Mouse (Mus musculus) MEL (cell line): ENCODE measurements around the gene Cdca7. TPM values are rescaled to one million over a fixed set of nuclear protein-coding genes. Genes with fewer than 3 reads are reported as not detected.

Source experiments
- DNase-seq: peaks from one replicate; pipeline ENCODE4 v3.0.0; 2011; ENCODE audit warnings: low read depth, low spot score
- H3K27ac ChIP-seq: 2 replicates; pipeline ENCODE4 v1.5.1; 2012; ENCODE audit warnings: low read depth, mild to moderate bottlenecking, control low read depth, low read length, moderate library complexity; ENCODE audit not compliant: control insufficient read depth
- H3K27me3 ChIP-seq, 2 experiments: fragments of 150-350 bp in 1 of 2; sonication (generic) in 1 of 2; 2 replicates each; pipeline ENCODE4 v1.6.1; 2012; ENCODE audit warnings: low read length in 2 of 2, mild to moderate bottlenecking in 2 of 2, improper control_type of control experiment in 1 of 2, moderate library complexity in 1 of 2; ENCODE audit not compliant: insufficient read depth in 2 of 2, control insufficient read depth in 1 of 2
- H3K36me3 ChIP-seq, 2 experiments: 2 replicates each; pipeline ENCODE4 v1.6.1; 2012 to 2014; ENCODE audit warnings: low read length in 2 of 2, improper control_type of control experiment in 1 of 2, inconsistent platforms in 1 of 2, mild to moderate bottlenecking in 1 of 2; ENCODE audit not compliant: insufficient read depth in 2 of 2, control insufficient read depth in 1 of 2
- H3K4me1 ChIP-seq, 2 experiments: fragments of 150-350 bp in 1 of 2; sonication (generic) in 1 of 2; 2 replicates each; pipeline ENCODE4 v1.6.1; 2012; ENCODE audit warnings: low read length in 2 of 2, improper control_type of control experiment in 1 of 2, mild to moderate bottlenecking in 1 of 2; ENCODE audit not compliant: insufficient read depth in 2 of 2, control insufficient read depth in 1 of 2
- H3K4me3 ChIP-seq, 2 experiments: fragments of 150-350 bp in 1 of 2; sonication (generic) in 1 of 2; 2 replicates each; pipeline ENCODE4 v1.5.1; 2012; ENCODE audit warnings: low read depth in 2 of 2, low read length in 2 of 2, mild to moderate bottlenecking in 2 of 2, moderate library complexity in 2 of 2, control low read depth in 1 of 2, improper control_type of control experiment in 1 of 2; ENCODE audit not compliant: control insufficient read depth in 1 of 2, insufficient read depth in 1 of 2
- H3K79me2 ChIP-seq: 2 replicates; pipeline ENCODE4 v1.6.1; 2012; ENCODE audit warnings: mild to moderate bottlenecking, low read length, moderate library complexity; ENCODE audit not compliant: control insufficient read depth, poor library complexity, insufficient read depth
- H3K9ac ChIP-seq: 2 replicates; pipeline ENCODE4 v1.6.1; 2012; ENCODE audit warnings: low read depth, mild to moderate bottlenecking, control low read depth, low read length, moderate library complexity; ENCODE audit not compliant: control insufficient read depth, poor library complexity, severe bottlenecking
- H3K9me3 ChIP-seq: fragments of 150-350 bp; sonication (generic); replicated peaks from 2 replicates; pipeline ENCODE4 v1.6.1; 2012; ENCODE audit warnings: mild to moderate bottlenecking, low read length, improper control_type of control experiment, moderate library complexity; ENCODE audit not compliant: insufficient read depth
- BHLHE40 ChIP-seq: IDR thresholded peaks from 2 replicates; pipeline ENCODE4 v1.6.1; 2012; ENCODE audit warnings: low read depth, mild to moderate bottlenecking, inconsistent platforms, low read length, improper control_type of control experiment, borderline replicate concordance
- CHD1 ChIP-seq: IDR thresholded peaks from 2 replicates; pipeline ENCODE4 v1.6.1; 2012; ENCODE audit warnings: low read depth, mild to moderate bottlenecking, inconsistent platforms, low read length, improper control_type of control experiment
- CHD2 ChIP-seq: IDR thresholded peaks from 2 replicates; pipeline ENCODE4 v1.6.1; 2011; ENCODE audit warnings: low read length, improper control_type of control experiment
- E2F4 ChIP-seq: IDR thresholded peaks from 2 replicates; pipeline ENCODE4 v1.6.1; 2011; ENCODE audit warnings: low read depth, low read length, improper control_type of control experiment, borderline replicate concordance
- ELF1 ChIP-seq: IDR thresholded peaks from 2 replicates; pipeline ENCODE4 v1.6.1; 2014; ENCODE audit warnings: low read depth, mild to moderate bottlenecking, inconsistent platforms, low read length, improper control_type of control experiment, moderate library complexity
- EP300 ChIP-seq, 2 experiments: IDR thresholded peaks; 2 replicates each; pipeline ENCODE4 v1.6.1; 2011; ENCODE audit warnings: improper control_type of control experiment in 2 of 2, low read length in 2 of 2, low read depth in 1 of 2, mild to moderate bottlenecking in 1 of 2
- ETS1 ChIP-seq: IDR thresholded peaks from 2 replicates; pipeline ENCODE4 v1.6.1; 2012; ENCODE audit warnings: low read depth, mild to moderate bottlenecking, inconsistent platforms, low read length, improper control_type of control experiment, moderate library complexity
- GABPA ChIP-seq: IDR thresholded peaks from 2 replicates; pipeline ENCODE4 v1.6.1; 2012; ENCODE audit warnings: low read depth, mild to moderate bottlenecking, inconsistent platforms, low read length, improper control_type of control experiment, moderate library complexity
- GATA1 ChIP-seq: IDR thresholded peaks from 2 replicates; pipeline ENCODE4 v1.6.1; 2011; ENCODE audit warnings: low read depth, low read length, improper control_type of control experiment
- HCFC1 ChIP-seq: IDR thresholded peaks from 2 replicates; pipeline ENCODE4 v1.6.1; 2012; ENCODE audit warnings: low read depth, mild to moderate bottlenecking, inconsistent platforms, low read length, improper control_type of control experiment, moderate library complexity
- JUND ChIP-seq: IDR thresholded peaks from 2 replicates; pipeline ENCODE4 v1.6.1; 2011; ENCODE audit warnings: low read depth, mild to moderate bottlenecking, improper control_type of control experiment, low read length
- KAT2A ChIP-seq: conservative IDR thresholded peaks from 2 replicates; pipeline ENCODE4 v1.6.1; 2012; ENCODE audit warnings: low read depth, low read length, improper control_type of control experiment, inconsistent platforms
- MAFK ChIP-seq: IDR thresholded peaks from 2 replicates; pipeline ENCODE4 v1.6.1; 2011; ENCODE audit warnings: low read depth, mild to moderate bottlenecking, low read length, improper control_type of control experiment, borderline replicate concordance
- MAX ChIP-seq: IDR thresholded peaks from 2 replicates; pipeline ENCODE4 v1.6.1; 2011; ENCODE audit warnings: low read length, improper control_type of control experiment
- MAZ ChIP-seq: IDR thresholded peaks from 2 replicates; pipeline ENCODE4 v1.6.1; 2012; ENCODE audit warnings: low read depth, mild to moderate bottlenecking, inconsistent platforms, low read length, improper control_type of control experiment
- MXI1 ChIP-seq: IDR thresholded peaks from 2 replicates; pipeline ENCODE4 v1.6.1; 2011; ENCODE audit warnings: mild to moderate bottlenecking, low read depth, low read length, improper control_type of control experiment
- MYB ChIP-seq: IDR thresholded peaks from 2 replicates; pipeline ENCODE4 v1.6.1; 2011; ENCODE audit warnings: mild to moderate bottlenecking, low read depth, low read length, improper control_type of control experiment
- NELFE ChIP-seq: IDR thresholded peaks from 2 replicates; pipeline ENCODE4 v1.6.1; 2011; ENCODE audit warnings: low read depth, low read length, improper control_type of control experiment
- NRF1 ChIP-seq: IDR thresholded peaks from 2 replicates; pipeline ENCODE4 v1.6.1; 2014; ENCODE audit warnings: low read depth, mild to moderate bottlenecking, inconsistent platforms, low read length, improper control_type of control experiment, moderate library complexity; ENCODE audit not compliant: poor library complexity, insufficient read depth, severe bottlenecking
- POLR2A ChIP-seq, 2 experiments: IDR thresholded peaks; 2 replicates each; pipeline ENCODE4 v1.6.1; 2011 to 2012; ENCODE audit warnings: low read length in 2 of 2, mild to moderate bottlenecking in 2 of 2, control low read depth in 1 of 2, improper control_type of control experiment in 1 of 2, low read depth in 1 of 2, moderate library complexity in 1 of 2; ENCODE audit not compliant: control insufficient read depth in 1 of 2, insufficient read depth in 1 of 2, poor library complexity in 1 of 2
- POLR2AphosphoS2 ChIP-seq: IDR thresholded peaks from 2 replicates; pipeline ENCODE4 v1.6.1; 2011; ENCODE audit warnings: low read length, improper control_type of control experiment
- RAD21 ChIP-seq: IDR thresholded peaks from 2 replicates; pipeline ENCODE4 v1.6.1; 2011; ENCODE audit warnings: mild to moderate bottlenecking, low read depth, low read length, improper control_type of control experiment
- SIN3A ChIP-seq: IDR thresholded peaks from 2 replicates; pipeline ENCODE4 v1.6.1; 2012; ENCODE audit warnings: low read length, improper control_type of control experiment, inconsistent platforms
- TAL1 ChIP-seq: IDR thresholded peaks from 2 replicates; pipeline ENCODE4 v1.6.1; 2012; ENCODE audit warnings: mild to moderate bottlenecking, inconsistent platforms, low read length, moderate library complexity, mixed read lengths
- TBP ChIP-seq: IDR thresholded peaks from 2 replicates; pipeline ENCODE4 v1.8.0; 2011; ENCODE audit warnings: low read depth, low read length, improper control_type of control experiment
- TCF12 ChIP-seq: IDR thresholded peaks from 2 replicates; pipeline ENCODE4 v1.6.1; 2014; ENCODE audit warnings: low read depth, mild to moderate bottlenecking, inconsistent platforms, low read length, improper control_type of control experiment, moderate library complexity
- USF1 ChIP-seq: IDR thresholded peaks from 2 replicates; pipeline ENCODE4 v1.6.1; 2014; ENCODE audit warnings: low read depth, mild to moderate bottlenecking, inconsistent platforms, low read length, improper control_type of control experiment, moderate library complexity
- USF2 ChIP-seq, 2 experiments: IDR thresholded peaks; 2 replicates each; pipeline ENCODE4 v1.6.1; 2011 to 2012; ENCODE audit warnings: improper control_type of control experiment in 2 of 2, low read length in 2 of 2, borderline replicate concordance in 1 of 2, inconsistent platforms in 1 of 2, low read depth in 1 of 2, mild to moderate bottlenecking in 1 of 2; ENCODE audit not compliant: insufficient read depth in 1 of 2
- ZC3H11A ChIP-seq: IDR thresholded peaks from 2 replicates; pipeline ENCODE4 v1.6.1; 2012; ENCODE audit warnings: low read depth, mild to moderate bottlenecking, inconsistent platforms, low read length, improper control_type of control experiment
- ZKSCAN1 ChIP-seq: IDR thresholded peaks from 2 replicates; pipeline ENCODE4 v1.6.1; 2012; ENCODE audit warnings: low read depth, mild to moderate bottlenecking, inconsistent platforms, low read length, improper control_type of control experiment, moderate library complexity
- ZMIZ1 ChIP-seq: IDR thresholded peaks from 2 replicates; pipeline ENCODE4 v1.6.1; 2012; ENCODE audit warnings: low read depth, mild to moderate bottlenecking, inconsistent platforms, low read length, improper control_type of control experiment, moderate library complexity
- ZNF384 ChIP-seq: IDR thresholded peaks from 2 replicates; pipeline ENCODE4 v1.6.1; 2012; ENCODE audit warnings: low read depth, mild to moderate bottlenecking, inconsistent platforms, low read length, improper control_type of control experiment
- polyA plus RNA-seq, 2 experiments: library from polyadenylated mRNA; stranded (reverse) in 1 of 2; unstranded in 1 of 2; fragments of >175 nt in 1 of 2; fragments of >200 nt in 1 of 2; gene quantifications; 2 replicates each; pipeline versions ENCODE4 v1.2.1 to v1.2.4; 2012; ENCODE audit warnings: low replicate concordance in 2 of 2, low read depth in 1 of 2; ENCODE audit not compliant: insufficient read length in 2 of 2, insufficient read depth in 1 of 2, missing spikeins in 1 of 2
- total RNA-seq: library from RNA; depleted of rRNA; stranded (reverse); fragments of 300-350 nt; gene quantifications from 2 replicates; pipeline ENCODE4 v1.2.3, GENCODE M21; 2012; rRNA removed

Gene Cdca7
- total RNA-seq, result 95.5 and 97.2 TPM in 2 replicates
- 100 to 1,000 TPM; 123 to 175 TPM for polyA plus RNA-seq

GRCm38 (mm10) chr2:72475797-72476485 is at the start of gene Cdca7:
Cdca7 (plus strand) TSS chr2:72476159.
- peaks cover 38% of the 10 kb centered on the region for H3K79me2 ChIP-seq
- peaks cover 2 to 45% of the 10 kb centered on the region in 2 experiments; a peak in 3 of 4 replicates for H3K4me1 ChIP-seq
- no peaks in the 10 kb centered on the region for H3K27me3 ChIP-seq
- H3K9me3 ChIP-seq, result no peaks in the 10 kb centered on the region
- H3K4me3 ChIP-seq, result peak within 1 kb of the TSS; percentile 45 to 71
- no peak for TF ChIP-seq ETS1
- no peak for TF ChIP-seq MAFK
- no peak for TF ChIP-seq KAT2A
- no peak for TF ChIP-seq ZKSCAN1
- no peak for TF ChIP-seq ZC3H11A
- peak; percentile 2; the same call in 1 of the 2 replicates for TF ChIP-seq HCFC1
- no peak for TF ChIP-seq BHLHE40
- TF ChIP-seq TCF12, result no peak
- no peak for TF ChIP-seq USF1
- no peak for TF ChIP-seq GATA1
- TF ChIP-seq NRF1, result no peak
- no peak for TF ChIP-seq RAD21
- peak; percentile 37 for TF ChIP-seq SIN3A
- peak; percentile 99 for TF ChIP-seq E2F4
- peak; percentile 66 for TF ChIP-seq TBP
- TF ChIP-seq ZMIZ1, result no peak
- no peak for TF ChIP-seq GABPA
- TF ChIP-seq CHD1, result no peak
- TF ChIP-seq JUND, result no peak
- TF ChIP-seq EP300 (IDR thresholded peaks at IDR 0.05; ENCODE audit: low read depth in 1 of 2, low read length in 2 of 2), result no peak; a peak in 1 of 4 replicates
- TF ChIP-seq ZNF384, result no peak
- no peak for TF ChIP-seq MAX
- no peak for TF ChIP-seq MAZ
- TF ChIP-seq TAL1, result no peak
- TF ChIP-seq POLR2AphosphoS2, result no peak
- TF ChIP-seq NELFE, result peak; percentile 48; the same call in 1 of the 2 replicates
- TF ChIP-seq CHD2, result no peak
- TF ChIP-seq MYB, result no peak
- no peak for TF ChIP-seq USF2 (IDR thresholded peaks at IDR 0.05; ENCODE audit: borderline replicate concordance in 1 of 2, insufficient read depth in 1 of 2, low read depth in 1 of 2, low read length in 2 of 2)
- TF ChIP-seq ELF1, result no peak
- TF ChIP-seq POLR2A (IDR thresholded peaks at IDR 0.05; ENCODE audit: control insufficient read depth in 1 of 2, insufficient read depth in 1 of 2, low read depth in 1 of 2, low read length in 2 of 2, poor library complexity in 1 of 2), result peak; percentile 71 to 76
- no peak for TF ChIP-seq MXI1
- TF ChIP-seq, all 39 proteins: peak for 6
- Histone ChIP-seq H3K27ac (peak within 1 kb of the TSS; percentile 100), H3K9ac (peak within 1 kb of the TSS; percentile 79), H3K36me3 (peaks cover 6 to 54% of the 10 kb centered on the region in 2 experiments)
- DNase-seq, result peak; percentile 92
